Mouse (Mus musculus): ENCODE measurements at regions not wholly inside any gene's neighbourhood (a gene's known extent, or its start where the extent isn't known, plus 50 kb on each side); places are given as distances from the start of the nearest gene placed in this dataset. TPM values are rescaled to one million over a fixed set of nuclear protein-coding genes. Genes with fewer than 3 reads are reported as not detected.

GRCm38 (mm10) chr7:117729067-117729466 is 348.3 kb downstream of the Xylt1 start:
- Histone ChIP-seq H3K27me3 (ENCODE audit: control insufficient read depth, insufficient read depth, low read length) (no peaks in the 10 kb centered on the region), H3K27ac (ENCODE audit: low read length) (no peak overlapping the region), H3K36me3 (ENCODE audit: control insufficient read depth, insufficient read depth) (no peaks in the 10 kb centered on the region), H3K4me1 (ENCODE audit: control insufficient read depth, insufficient read depth, low read length) (no peaks in the 10 kb centered on the region), H3K4me3 (ENCODE audit: low read length) (no peak overlapping the region), H3K4me2 (ENCODE audit: low read depth, low read length) (no peak overlapping the region), H3K9ac (ENCODE audit: low read length) (no peak overlapping the region), H3K9me3 (replicated peaks; ENCODE audit: control insufficient read depth, low read length) (peaks cover 3% of the 10 kb centered on the region; the same call in 1 of the 2 replicates)
- ATAC-seq (replicated peaks; ENCODE audit: extremely low read depth, insufficient read depth, low FRiP score) = no peak
- WGBS = 76% methylated on average over 4 of the region's 4 CpGs

Small RNA genes lying in the stretch of these regions (microRNA-seq; reads per million reads assigned to microRNA genes)
- not detected for gene Gm24063

Data from heart, embryonic 16.5 days (tissue).